Mouse (Mus musculus): Measurements from ENCODE around the gene Aqp8. TPM values are rescaled to one million over a fixed set of nuclear protein-coding genes. Genes with fewer than 3 reads are reported as not detected.

Gene Aqp8
- total RNA-seq (2015) (not detected in 2 replicates), total RNA-seq (2017) (not detected in 2 replicates)

DNA sequence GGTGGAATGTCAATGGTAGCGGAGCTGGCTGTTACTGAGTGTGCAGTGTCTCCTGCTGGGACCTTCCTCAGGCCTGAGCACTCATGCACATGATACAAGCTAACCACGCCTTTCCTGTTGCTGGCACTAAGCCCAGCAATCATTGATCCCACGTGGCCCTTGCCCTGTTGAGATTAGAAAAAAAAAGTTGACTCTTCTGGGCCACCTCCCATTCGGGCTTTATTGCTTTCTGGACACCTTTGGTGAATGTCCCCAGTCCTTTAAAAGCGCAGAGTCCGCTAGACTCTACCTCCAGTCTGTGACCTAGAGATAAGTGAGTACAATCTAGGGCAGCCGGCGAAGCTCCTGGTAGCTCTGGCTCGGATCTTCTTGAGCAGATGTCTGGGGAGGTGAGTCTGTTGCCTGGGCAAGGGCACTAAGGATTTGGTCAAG lies at the start of gene Aqp8:
Gene Aqp8, plus strand, starts transcription at position 222 of the 432 bp plus-strand sequence.
- peak; percentile 36 for ATAC-seq (ENCODE audit: poor library complexity, severe bottlenecking)

DNA sequence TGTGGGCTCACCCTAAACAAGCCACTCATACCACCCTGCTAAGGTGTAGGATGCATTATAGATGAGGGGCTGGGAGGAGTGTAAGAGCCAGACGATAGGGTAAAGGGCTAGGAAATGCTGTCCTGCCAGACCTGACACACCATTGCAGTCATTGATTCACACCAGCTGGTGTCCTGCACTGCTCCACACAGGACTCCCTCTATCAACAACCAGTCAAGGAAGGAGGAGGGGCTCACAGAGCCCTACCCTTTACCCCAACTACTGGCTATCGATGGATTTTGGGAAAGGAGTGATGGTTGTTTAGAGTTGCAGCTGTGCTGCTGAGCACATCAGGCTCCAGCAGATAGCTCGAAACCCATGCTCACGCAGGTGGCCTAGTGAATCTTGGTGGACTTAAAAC lies 45.3 kb upstream of the Aqp8 start:
- no peak for ATAC-seq (ENCODE audit: poor library complexity, severe bottlenecking)

DNA sequence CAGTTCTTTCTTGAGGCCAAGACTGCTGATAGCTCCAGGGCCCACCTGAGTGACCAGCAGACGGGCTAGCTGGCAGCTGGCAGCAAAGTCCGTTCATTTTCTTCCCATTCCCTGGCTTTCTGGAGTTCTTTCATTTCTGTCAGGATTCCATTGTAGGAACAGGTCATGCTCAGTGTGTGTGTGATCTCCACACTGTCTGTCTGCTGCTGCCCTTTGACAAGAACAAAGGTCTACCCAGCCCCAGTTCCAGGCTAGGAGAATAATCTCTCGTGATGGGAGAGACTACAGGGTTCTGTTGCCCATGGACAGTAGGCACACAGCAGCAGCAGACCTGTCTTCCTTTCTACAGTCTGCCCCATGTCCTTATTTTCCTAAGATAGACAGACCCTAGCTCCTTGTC lies 44.4 kb upstream of the Aqp8 start:
- no peak for ATAC-seq (ENCODE audit: poor library complexity, severe bottlenecking)

DNA sequence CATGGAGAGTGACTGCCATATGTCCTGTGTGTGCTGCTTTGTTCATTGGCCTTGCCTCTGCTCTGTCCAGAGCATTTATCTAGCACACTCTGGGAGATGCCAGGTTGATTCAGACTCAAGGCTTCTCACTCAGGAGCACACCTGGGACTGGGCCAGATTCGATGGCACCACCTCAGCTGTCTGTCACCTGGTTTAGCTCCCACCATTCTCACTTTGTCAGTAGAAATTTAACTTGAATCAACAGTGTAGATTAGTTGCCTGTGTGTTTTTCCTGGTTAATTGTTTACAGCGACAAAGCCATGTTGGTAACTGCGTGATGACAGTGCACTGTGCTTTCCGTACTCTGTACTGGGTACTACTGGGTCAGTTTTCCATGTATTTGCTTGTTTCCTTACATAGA lies 42.1 kb upstream of the Aqp8 start:
- no peak for ATAC-seq (ENCODE audit: poor library complexity, severe bottlenecking)

- ATAC-seq (ENCODE audit: poor library complexity, severe bottlenecking), result no peak
These were observed 40.1 kb upstream of the Aqp8 start for GRCm38 (mm10) chr7:123421958-123422357.

GRCm38 (mm10) chr7:123424281-123424680 lies 37.8 kb upstream of the Aqp8 start:
- no peak for ATAC-seq (ENCODE audit: poor library complexity, severe bottlenecking)

DNA sequence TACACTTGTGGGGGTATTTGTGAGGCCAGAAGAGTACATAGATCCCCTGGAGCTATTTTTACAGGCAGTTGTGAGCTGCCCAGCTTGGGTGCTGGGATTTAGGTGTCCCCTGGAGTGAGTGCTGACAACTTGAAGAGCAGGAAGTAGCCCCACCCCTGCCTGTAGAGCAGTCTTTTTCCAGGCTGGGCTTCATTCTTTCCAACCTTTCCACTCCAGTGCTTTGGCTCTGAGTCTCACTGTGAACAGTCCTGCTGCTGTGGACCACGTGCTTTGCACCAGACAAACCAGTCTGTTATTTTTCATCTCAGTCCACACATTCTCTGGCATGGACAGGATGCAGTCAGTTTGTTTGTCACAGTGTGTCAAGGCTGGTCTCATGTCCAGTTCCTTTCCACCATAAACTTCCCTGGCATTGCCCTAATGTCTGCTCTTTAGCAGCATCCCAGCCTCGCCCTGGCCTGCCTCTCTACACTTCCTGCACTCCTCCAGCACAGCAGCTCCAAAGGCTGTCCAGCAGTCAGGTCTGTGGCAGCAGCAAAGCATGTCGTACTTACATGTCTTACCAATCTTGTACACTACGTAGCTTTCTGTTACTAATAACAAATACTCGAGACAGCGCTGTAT lies 36.8 kb upstream of the Aqp8 start:
- ATAC-seq (ENCODE audit: poor library complexity, severe bottlenecking), result no peak

DNA sequence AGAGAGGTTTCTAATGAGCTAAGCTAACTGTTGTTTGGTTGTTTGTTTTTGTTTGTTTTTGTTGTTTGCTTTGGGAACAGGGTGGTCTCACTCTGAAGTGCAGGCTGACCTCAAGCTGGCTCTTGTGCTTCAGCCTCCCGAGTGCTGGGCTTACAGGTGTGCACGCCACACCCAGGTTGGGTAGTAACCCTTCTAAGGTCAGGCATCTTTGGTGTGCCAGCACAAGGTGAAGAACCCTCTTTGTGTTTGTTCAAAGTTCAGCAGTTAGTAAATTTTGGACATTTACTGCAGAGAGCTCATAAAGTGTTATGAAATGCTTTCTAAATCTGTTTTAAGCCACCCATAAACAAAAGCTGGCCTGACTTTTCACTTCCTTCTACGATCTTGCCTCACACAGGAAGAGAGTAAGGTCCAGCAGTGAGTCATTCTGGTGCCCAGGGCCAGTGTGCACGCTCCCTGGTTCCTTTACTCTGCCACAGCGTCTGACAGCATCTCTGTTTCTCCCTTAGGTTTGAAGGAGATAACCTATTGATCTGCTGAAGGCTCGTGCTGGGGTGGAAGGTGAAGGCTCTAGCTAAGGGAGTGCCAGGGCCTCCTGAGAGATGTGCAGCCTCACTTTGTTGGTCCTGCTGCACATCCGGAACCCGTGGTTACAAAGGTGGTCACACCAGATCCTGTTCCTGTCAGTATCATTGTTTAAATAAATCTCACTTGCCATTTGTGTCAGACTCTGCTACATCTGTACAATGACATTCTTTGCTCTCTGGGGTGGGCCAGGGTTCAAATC lies 32.3 kb upstream of the Aqp8 start:
- peak; percentile 96 for ATAC-seq (ENCODE audit: poor library complexity, severe bottlenecking)

GRCm38 (mm10) chr7:123430411-123430705 lies 31.7 kb upstream of the Aqp8 start:
- ATAC-seq (ENCODE audit: poor library complexity, severe bottlenecking), result peak; percentile 28

GRCm38 (mm10) chr7:123431206-123431605 lies 30.9 kb upstream of the Aqp8 start:
- ATAC-seq (ENCODE audit: poor library complexity, severe bottlenecking), result no peak

- ATAC-seq (ENCODE audit: poor library complexity, severe bottlenecking), result no peak
These were observed 20.0 kb upstream of the Aqp8 start for GRCm38 (mm10) chr7:123442079-123442478.

DNA sequence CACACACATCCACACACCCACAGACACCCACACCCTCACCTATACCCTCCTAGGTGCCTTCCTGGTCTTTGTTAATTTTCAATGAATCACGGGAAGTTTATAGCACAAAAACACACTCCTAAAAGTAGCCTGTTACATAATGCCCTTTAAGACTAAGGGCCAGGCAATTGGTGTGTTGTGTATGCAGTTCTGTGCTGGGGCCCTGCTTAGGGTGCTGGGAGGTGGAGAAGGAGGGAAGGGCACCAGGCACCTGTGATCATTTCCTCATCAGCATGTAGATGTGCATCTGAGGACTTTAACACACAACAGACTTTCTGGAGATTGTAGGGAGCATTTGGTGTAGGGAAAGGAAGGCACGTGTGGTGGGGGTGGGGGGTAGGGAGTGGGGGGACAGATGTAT lies 13.3 kb upstream of the Aqp8 start:
- no peak for ATAC-seq (ENCODE audit: poor library complexity, severe bottlenecking)

GRCm38 (mm10) chr7:123449676-123450075 lies 12.4 kb upstream of the Aqp8 start:
- ATAC-seq (ENCODE audit: poor library complexity, severe bottlenecking), result no peak

DNA sequence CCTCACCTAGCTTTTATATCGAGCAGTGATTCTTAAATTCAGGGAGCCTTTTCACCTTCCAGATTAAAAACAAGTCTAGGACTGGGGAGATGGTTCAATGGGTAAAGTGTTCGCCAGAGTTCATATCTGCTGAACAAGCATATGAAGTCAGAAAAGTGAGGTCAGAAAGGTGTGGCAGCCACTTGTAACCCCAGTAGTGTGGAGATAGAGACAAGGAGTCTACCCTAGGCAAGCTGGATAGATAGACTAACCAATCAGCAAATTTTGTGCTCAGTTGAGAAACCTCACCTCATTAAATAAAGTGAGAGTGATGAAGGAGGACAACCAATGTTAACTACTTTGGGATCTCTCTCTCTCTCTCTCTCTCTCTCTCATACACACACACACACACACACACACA lies 11.6 kb upstream of the Aqp8 start:
- no peak for ATAC-seq (ENCODE audit: poor library complexity, severe bottlenecking)

- ATAC-seq (ENCODE audit: poor library complexity, severe bottlenecking), result no peak
These were observed 9.5 kb upstream of the Aqp8 start for GRCm38 (mm10) chr7:123452551-123452950.

GRCm38 (mm10) chr7:123453066-123453465 lies 9.0 kb upstream of the Aqp8 start:
- no peak for ATAC-seq (ENCODE audit: poor library complexity, severe bottlenecking)

GRCm38 (mm10) chr7:123455088-123455487 lies 7.0 kb upstream of the Aqp8 start:
- ATAC-seq (ENCODE audit: poor library complexity, severe bottlenecking), result no peak

DNA sequence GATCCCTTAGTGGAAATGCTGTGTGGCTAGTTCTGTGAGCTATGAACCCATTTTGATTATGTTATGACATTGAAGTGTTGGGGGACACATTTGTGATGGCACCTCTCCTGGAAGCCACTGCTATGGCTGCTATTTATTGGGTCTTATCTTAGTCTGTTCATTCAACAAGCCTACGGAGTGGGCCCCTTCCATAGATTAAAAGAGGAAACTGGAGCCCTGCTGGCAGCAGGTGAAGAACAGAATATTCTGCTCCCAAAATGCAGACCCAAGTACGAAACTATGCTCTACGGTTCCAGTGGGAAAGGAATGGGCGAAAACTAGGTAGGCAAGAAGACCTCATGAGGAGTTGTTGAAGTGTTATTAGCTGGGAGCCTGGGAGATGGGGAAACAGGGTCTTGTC lies 3.8 kb upstream of the Aqp8 start:
- no peak for ATAC-seq (ENCODE audit: poor library complexity, severe bottlenecking)

GRCm38 (mm10) chr7:123459247-123459646 lies 2.8 kb upstream of the Aqp8 start:
- no peak for ATAC-seq (ENCODE audit: poor library complexity, severe bottlenecking)

GRCm38 (mm10) chr7:123461316-123461715 lies 775 bp upstream of the Aqp8 start:
- no peak for ATAC-seq (ENCODE audit: poor library complexity, severe bottlenecking)

DNA sequence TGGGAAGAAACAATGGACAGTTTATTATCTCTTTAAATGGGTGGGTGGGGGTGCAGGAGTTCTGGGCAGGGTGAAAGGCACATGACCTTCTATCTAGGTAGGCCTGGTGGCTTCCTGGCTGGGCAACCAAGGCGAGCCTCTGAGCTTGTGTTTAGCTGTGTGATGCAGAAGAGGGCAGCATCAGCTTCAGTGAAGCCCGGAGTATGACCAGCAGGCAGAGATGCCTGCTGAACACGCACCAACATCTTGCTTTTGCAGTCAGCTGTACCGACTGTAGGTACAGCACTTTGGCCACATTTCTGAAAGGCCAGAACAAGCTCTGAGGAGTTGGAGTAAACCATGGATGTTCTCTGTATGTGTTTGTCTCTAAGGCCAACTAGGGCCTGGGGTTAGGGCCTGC lies 1.5 kb downstream of the Aqp8 start:
- ATAC-seq (ENCODE audit: poor library complexity, severe bottlenecking), result no peak

DNA sequence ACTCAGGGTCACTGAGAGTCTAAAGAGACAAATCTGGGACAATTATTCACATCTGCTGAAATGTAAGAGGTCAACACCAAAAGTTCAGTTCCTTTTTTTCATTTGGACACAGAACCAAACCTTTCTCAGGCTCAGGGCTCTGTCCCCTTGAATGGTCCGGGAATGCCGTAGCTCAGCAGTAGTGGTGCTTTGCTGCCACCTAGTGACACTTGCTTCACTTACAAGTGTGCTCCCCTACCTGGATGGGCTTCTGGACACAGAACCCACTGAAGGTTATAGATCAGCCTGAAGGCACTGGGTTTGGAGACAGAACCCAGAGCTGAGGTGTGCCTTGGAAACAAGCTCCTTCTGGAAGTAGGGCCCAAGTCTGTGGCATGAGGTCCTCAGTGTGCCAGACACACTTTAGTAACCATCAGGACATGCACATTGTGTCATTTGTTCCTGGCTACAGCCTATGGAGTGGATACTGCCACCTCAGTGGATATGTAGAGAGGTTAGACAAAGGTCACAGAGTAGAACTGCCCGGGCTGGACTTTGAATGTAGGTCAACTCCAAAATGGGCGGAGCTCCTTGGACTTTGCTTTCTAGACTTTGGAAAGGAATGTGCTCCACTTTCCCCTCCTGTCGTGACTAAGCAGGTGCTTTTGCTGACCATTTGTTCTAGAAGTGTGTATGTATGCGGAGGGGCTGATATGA lies 3.7 kb downstream of the Aqp8 start:
- ATAC-seq (ENCODE audit: poor library complexity, severe bottlenecking), result peak; percentile 83

Data from megakaryocyte, adult 5-6 weeks (primary cell).